Mouse (Mus musculus) hindlimb bud, embryonic 11.5 days (tissue): Measurements from ENCODE around the gene Dbp.

Experiments
- DNase-seq: peaks from one replicate; pipeline ENCODE4 v3.0.0-alpha.2; 2012; ENCODE audit warnings: low read depth, low spot score; ENCODE audit errors: extremely low spot score

Gene Dbp

DNA sequence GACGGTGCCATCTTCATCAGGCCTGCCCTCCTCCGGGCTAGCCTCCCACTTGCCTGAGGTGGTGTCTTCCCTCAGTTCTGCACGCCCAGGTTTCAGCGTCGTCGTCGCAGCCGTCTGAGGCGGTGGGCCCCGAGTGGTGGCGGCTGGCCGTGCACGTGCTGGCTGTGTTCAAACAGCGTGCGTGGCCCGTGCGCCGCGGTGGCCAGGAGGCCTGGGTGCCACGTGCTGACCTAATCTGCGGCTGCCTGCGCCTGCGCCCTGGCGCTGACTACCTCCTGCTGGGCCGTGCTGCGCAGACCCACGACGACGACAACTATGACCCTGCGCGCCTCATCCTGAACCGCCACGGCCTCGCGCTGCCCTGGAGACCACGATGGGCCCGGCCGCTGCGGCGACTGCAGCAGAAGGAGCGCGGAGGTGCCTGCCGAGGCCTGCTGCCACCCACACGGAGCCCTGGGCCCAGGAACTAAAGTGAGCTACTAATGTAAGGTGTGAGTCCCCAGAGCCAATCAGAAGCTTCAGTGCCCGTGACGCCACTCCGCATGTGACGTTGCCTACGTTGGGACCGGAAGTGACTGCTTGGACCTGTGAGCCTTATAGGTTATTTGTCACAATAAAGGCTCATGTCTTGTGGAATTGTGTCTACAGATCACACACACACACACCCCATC is 10.8 kb upstream of the Dbp start, which contains the start of gene Sec1:
TSS of gene Sec1 (minus strand) at position 482 of the 671 bp plus-strand sequence.
- DNase-seq: no peak

DNA sequence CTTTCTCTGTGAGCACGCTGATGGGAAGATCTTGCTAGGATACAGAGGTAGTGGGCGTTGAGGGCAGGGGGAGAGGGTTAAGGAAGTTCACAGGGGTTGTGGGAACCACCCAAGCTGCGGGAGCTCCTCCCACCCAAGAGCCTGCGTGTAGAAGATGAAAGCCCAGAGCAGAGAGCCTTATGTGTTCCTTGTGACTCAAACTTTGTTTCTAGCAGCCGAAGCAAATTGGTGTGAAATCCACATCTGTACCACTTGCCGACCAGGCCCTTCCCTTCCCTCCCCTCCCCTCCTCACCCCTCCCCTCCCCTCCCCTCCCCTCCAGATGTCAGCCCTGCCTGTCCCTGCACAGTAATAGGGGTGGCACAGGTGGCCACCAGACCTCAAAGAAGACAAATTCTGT is 9.8 kb upstream of the Dbp start:
- no peak for DNase-seq

DNA sequence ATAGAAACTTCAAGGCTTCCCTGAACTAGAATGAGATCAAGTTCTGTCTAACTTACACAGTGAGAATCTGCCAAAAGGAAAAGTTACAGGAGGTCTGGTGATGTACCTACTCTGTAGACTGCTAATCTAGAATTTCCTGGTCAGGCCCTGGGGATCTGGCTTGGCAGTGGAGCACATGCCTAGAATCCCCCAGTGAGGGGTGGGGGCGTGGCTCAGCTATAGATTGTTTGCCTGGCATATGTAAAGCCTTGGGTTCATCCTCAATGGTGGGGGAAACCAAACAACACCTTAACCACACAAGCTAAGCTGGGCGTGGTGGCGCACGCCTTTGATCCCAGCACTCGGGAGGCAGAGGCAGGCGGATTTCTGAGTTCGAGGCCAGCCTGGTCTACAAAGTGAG is 7.0 kb upstream of the Dbp start:
- no peak for DNase-seq

DNA sequence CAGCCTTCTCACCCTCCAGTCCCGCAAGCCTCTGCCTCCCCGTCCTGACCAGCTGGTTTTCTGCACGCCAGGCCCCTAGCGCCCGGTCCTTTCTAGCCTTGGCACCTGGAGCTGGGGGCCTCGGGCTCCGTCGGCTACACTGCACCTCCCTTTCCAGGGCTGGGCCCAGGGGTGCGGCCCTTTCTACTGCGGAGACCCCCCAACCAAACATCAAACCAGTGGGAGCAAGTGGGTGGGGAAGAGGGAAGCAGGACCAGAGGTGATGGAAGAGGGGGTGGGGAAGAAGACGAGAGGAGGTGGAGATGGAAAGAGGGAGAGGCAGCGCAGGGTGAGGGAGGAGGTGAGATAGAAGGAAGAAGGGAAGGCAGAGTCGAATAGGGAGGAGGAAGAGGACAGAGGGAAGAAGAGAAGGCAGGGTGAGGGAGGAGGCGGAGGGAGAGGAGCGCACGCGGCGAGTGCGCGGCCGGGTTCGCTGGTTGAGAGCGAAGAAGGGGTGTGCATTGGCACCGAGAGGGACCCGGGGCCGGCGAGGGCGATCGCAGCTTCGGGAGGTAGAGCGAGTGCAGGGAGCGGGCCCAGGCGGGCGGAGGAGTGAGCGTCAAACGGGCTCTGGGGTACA is 5.3 kb upstream of the Dbp start, which contains the start of gene Car11:
TSS of gene Car11 (plus strand) at position 321 of the 619 bp plus-strand sequence.
- DNase-seq: no peak

DNA sequence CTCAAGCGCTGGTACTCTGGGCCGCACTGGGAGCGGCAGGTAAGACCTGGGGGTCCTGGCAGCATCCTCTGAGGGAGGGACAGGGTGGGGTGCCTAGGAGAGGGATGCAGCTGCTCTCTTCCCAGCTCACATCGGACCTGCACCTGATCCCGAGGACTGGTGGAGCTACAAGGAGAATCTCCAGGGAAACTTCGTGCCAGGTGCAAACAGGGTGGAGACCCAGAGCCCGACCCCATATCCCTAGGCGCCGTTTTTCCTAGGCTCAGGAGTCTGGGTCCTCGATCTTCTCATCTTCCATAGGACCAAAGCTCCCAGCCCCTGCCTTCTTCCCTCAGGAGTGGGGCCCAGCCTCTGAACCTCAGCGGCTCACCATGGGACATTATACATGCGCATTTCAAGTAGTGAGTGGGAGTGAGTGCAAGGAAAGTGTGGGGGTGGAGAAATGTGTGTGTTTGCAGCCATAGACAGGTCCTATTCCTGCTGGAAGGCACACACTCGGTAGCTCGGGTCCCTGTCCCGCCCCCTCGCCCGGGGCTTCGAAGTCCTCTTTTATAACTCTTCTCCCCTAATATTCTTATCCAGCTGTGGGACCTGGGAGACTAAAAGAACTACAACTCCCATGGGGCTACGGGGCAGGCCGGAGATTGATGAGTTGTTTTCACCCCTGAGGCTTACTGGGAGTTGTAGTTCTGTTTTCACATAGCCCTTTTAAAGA is 4.4 kb upstream of the Dbp start:
- DNase-seq: no peak

DNA sequence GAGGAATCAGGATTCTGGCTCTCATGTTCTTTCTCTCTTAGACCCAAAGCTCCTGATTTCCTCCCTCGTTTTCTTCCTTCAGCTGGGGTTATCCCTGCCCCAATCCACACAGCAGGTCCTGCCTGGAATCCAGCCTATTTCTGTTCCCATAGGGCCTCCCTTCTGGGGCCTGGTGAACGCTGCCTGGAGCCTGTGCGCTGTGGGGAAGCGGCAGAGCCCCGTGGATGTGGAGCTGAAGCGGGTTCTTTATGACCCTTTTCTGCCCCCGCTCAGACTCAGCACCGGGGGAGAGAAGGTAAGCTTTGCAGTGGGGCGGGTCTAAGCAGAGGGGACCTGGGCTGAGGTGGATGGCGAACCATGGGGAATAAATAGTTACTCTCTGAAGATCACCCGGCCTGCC is 3.8 kb upstream of the Dbp start:
- DNase-seq: no peak

DNA sequence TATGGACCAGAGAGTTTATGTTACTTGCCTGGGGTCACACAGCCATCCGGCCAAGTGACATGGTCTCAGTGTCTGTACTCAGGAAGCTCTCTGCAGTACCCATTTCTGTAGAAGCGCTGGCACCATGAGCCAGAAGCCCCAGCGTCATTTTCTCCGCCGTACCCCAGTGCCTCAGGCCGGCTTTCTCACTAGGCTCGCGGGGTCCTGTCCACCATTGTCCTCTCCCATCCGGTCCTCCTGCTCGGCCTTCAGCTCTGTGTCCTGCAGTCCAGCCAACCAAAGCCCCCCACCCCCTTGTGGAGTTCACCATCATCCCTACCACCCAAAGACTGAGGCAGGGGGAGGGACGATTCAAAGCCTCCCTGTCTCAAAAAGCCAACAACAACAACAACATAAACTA is 3.3 kb upstream of the Dbp start:
- DNase-seq: no peak

DNA sequence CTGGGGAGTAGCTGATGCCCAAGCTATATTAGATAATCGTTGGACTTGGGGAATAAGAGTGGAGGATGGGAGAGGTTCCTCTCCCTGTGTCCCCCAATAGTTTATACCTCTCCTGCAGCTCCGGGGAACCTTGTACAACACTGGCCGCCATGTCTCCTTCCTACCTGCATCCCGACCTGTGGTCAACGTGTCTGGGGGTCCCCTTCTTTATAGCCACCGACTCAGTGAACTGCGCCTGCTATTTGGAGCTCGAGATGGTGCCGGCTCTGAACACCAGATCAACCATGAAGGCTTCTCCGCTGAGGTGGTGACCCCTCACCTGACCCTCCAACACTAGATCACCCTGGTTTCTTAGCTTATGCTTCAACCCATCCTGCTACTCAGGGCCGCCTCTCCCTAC is 2.6 kb upstream of the Dbp start:
- no peak for DNase-seq

DNA sequence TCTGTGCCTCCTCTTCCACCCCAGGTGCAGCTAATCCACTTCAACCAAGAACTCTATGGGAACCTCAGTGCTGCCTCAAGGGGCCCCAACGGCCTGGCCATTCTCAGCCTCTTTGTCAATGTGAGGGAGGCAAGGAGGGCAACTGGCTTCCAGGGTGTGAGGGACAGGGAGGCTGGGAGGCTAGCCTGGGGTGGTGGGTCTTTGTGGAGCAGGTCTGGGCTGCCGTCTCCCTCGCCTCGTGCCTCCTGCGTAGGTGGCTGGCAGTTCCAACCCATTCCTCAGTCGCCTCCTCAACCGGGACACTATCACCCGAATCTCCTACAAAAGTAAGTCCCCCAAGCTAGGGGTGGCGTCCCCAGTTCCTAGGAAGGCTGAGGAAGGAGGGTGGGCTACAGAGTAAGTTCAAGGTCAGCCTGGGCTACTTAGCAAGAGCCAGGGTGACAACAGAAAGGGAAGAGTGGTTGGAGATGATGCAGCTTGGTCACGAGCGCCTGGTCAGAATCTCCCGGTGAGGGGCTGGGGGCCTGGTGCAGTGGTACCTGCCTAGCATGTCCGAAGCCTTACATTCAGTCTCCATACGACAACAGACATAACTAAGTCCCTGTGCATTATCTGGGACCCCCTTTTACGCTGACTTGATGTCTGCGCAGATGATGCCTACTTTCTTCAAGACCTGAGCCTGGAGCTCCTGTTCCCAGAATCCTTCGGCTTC is 1.9 kb upstream of the Dbp start:
- DNase-seq: no peak

DNA sequence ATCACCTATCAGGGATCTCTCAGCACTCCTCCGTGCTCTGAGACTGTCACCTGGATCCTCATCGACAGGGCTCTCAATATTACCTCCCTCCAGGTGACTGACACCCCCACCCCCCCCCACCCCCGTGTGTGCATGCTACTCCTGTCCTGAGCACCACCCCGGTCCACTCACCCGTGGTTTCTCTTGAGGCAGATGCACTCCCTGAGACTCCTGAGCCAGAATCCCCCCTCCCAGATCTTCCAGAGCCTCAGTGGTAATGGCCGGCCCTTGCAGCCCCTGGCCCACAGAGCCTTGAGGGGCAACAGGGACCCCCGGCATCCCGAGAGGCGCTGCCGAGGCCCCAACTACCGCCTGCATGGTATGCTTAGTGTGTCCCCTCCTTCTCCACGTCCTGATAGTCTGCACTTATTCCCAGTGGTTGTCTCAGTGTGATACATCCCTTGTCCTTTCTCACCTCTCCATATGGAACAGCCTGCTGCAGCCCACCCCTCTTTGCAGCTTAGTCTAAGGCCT is 1.3 kb upstream of the Dbp start:
- no peak for DNase-seq

DNA sequence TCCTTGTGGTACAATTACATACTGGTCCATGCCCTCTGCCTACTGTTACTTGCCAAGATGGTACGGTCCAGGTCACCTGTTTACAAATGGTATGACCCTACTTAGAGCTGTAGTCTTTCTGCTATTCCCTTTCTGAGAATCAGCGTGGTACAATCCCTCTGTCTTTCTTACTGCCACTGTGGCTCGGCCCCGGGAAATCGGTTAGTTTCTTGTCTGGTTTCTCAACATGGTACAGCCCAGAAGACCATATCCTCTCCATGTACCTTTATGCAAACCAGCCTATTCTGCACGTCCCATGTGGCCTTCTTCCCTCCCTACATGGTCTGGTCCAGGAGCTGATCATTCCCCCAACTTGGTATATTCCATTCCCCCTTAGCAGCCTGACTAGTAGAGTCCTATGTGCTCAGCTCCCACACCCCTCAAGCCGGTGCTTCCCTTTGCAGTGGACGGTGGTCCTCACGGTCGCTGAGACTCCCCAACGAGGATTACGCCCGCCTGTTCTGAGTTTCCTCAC is 785 bp upstream of the Dbp start:
- no peak for DNase-seq

DNA sequence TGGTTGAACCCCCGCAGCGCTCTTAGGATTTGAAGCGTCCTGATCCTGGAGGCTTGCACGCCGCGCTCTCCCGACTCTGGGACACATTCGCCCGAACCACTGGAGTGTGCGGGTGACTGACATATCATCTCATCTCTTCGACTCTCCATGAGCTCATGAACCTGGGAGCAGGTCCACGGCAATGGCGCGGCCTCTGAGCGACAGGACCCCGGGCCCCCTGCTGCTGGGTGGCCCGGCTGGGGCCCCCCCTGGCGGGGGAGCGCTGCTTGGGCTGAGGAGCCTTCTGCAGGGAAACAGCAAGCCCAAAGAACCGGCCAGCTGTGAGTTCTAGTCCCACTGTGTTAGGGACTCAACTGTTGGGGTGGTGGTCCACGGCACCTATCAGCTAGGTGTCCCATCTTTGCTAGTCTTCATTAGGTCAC is 566 bp downstream of the Dbp start:
- no peak for DNase-seq

DNA sequence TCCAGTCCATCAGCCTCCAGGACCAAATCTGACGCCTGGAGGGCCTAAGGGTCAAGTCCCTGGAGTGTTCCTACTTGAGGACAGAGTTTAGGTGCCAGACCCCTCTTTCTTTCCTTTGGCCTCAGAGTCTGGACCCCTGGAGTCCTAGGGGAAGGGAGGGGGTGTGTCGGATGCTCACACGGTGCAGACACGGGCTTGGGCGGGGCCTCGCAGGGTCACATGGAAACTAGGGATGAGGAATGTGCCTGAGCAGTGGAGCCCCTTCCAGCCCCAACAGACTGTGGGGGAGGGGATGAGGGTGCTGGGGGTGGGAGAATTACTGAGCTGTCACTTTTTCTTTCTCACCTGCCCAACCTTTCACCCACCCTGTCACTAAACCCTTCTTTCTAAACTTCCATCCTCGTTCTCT is 989 bp downstream of the Dbp start:
- DNase-seq: no peak

DNA sequence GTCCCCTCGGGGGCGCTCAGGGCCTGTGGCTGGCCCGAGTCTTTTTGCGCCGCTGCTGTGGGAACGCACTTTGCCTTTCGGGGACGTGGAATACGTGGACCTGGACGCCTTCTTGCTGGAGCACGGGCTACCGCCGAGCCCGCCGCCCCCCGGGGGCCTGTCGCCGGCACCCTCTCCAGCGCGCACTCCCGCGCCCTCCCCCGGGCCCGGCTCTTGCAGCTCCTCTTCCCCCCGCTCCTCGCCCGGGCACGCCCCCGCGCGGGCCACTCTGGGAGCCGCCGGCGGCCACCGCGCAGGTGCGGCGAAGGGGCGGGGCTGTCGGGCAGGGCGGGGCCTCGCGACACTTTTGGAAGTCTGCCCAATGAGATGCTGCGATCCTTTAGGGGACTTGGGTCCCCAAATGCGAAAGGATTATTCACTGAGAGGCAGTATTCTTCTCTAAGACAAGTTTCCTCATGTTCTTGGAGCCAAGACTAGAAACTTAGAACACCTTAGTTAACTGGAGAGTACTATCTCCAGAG is 1.9 kb downstream of the Dbp start:
- no peak for DNase-seq

DNA sequence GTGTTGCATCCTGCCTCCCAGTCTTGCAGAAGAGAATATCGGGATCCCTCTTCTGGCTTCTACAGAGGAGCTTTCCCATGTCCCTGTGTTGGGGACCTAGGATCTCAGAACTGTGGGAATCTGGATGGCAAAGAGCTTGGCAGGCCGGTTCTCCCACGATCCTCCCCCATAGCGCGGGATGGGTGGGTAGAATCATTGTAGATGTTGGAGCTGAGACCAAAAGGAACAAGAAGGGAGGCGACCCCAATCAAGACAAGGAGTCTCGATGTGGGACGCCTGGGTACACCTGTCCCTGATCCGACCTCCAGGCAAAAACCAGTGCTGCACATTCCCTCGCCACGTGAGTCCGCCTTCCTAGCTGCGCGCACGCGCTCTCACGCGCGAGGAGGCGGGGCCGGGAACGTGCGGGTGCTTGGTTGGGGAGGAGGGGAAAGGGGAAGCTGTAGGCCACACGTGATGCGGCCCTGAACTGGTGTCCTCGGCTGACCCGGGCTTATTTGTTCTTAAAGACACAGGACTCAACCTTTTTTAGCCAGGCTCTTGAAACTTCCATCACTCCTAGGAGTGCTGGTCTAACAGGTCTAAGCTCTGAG is 2.6 kb downstream of the Dbp start:
- no peak for DNase-seq

DNA sequence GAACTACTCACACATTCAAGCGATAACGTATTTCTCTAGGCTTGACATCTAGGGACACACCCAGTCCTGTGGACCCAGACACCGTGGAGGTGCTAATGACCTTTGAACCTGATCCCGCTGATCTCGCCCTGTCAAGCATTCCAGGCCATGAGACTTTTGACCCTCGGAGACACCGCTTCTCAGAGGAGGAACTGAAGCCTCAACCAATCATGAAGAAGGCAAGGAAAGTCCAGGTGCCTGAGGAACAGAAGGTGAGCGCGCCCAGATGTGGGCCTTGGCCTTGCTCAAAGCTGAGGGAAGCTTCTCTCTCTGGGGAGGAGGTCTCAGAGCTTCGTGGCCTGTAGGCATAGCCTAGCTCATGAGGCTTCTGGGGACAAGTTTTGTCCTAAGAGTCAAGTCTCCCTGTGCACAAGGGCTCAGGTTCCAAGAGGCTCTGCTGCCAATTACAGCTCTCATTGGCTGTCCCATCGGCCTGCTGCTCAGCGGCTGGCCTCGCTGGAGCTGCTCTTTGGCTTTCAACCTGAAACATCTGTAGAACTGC is 3.4 kb downstream of the Dbp start:
- DNase-seq: no peak

DNA sequence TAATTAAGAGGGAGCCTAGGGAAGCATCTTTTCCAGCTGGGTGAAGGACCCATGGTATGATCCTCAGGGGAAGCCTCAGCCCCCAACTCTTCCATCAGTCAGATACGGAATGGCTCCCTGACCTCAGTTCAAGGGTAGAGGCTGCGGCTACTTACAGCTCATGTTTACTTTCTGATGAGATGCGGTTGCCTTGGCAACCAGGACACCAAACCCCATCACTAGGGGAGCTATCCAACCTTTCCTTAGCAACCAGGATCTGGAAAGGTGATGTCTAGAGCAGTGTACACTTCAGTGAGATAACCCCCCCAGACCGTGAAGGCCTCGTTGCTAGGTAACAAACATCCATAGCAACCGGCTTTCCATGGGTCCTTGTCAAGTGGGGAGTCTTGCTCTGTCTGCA is 4.1 kb downstream of the Dbp start:
- no peak for DNase-seq

DNA sequence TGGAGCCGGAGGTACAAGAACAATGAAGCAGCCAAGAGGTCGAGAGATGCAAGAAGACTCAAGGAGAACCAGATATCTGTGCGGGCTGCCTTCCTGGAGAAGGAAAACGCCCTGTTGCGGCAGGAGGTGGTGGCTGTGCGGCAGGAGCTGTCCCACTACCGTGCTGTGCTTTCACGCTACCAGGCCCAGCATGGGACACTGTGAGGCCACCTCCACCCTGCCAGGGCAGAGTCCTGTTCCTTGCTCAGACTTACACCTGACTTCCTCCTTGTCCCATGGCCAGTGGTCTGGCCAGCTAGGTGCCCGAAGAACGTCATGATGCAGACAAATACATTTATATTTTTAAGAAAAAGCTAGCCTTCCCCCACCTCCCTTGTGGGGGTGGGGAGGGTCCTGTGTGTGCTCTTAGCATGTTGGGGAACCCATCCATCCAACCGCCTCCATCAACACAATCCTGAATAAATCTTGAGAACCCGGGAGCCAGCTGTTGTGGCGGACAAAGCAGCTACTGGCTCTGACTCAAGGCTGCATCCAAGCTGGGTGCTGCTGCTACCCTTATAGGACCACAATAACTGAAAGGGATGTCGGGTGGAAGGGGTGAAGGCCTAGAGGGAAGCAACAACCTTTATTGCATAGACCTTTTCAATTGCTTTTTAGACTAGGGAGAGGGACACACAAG is 4.9 kb downstream of the Dbp start:
- DNase-seq: no peak

DNA sequence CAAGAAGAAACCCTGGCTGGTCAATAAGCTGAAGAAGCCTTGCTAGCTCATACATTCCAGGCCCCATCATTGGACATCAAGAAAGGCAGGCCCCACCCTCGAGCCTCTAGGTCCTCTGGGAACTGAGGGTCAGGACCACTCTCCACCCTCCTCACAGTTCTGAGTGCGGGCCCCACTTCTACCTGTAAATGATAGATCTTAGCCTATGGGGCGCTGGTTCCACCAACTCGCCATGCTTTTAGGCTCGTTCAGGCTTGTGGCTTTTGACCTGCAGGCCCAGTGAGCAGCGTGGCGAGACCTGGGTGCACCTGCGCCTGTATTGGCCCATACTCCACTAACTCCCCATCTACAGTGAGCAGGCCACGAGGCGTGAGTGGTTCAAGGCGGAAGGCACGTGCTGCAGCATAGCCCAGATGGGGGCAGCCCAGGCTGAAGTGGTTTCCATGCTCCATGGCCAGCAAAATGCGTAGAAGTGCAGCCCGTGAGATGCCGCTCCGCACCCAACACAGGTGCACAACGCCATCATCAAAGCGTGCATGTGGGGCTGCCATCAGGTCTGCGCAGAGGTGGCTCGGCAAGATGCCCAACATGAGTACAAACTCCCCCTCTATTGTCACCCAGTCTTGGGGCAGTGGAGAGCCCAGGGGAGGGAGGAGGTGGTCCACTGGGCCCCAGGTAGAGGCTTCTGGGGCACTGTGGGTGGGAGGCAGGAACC is 5.7 kb downstream of the Dbp start:
- DNase-seq: no peak
